In the genomic region with DNA sequence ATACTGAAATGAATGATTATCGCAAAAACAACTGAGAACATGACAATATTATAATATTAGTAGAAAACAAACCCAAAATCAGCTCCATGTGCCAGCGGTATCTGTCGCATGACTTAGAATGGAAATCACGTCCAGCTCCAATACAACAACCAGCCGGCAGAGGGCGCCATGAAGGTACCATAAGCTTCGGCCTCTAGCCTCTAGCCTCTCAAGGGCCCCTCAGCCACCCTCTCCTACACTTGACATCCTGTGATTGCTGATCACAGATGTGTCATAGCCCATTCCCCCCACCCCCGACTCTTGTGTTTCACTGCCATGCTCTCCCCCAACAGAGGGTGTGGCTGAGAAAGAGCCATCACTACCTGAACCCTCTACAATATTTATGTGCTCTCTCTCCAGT, we compare ENCODE assay signal across 9 mouse cellular contexts. TPM values are rescaled to one million over a fixed set of nuclear protein-coding genes. Genes with fewer than 3 reads are reported as not detected.
DNase-seq lines count a peak whose midpoint lies in the region; ATAC-seq and TF ChIP-seq lines count a peak whose summit lies in the region.
"Had no signal": no experiment of that assay in that cellular context is flagged by ENCODE, and none has a peak within 500 bp of the region (broad histone marks: within the 10 kb centered on the region; RNA-seq: fewer than 3 reads in every experiment).

No protein-coding gene starts in this region.

- TF ChIP-seq CTCF in E14TG2a.4 (conservative IDR thresholded peaks at IDR 0.05; ENCODE audit: low read length): peak; percentile 81

- H3K27me3 ChIP-seq in kidney, embryonic 14.5 days (ENCODE audit: control insufficient read depth, insufficient read depth, low read length): no peaks in the 10 kb centered on the region
- H3K27me3 ChIP-seq in E14TG2a.4 (ENCODE audit: insufficient read depth, low read length): peaks cover 7% of the 10 kb centered on the region; the same call in 1 of the 2 replicates
- H3K27me3 ChIP-seq in embryonic facial prominence, embryonic 14.5 days (replicated peaks; ENCODE audit: control insufficient read depth, insufficient read depth, low read length): no peaks in the 10 kb centered on the region
- no peaks in the 10 kb centered on the region for H3K27me3 ChIP-seq in kidney, embryonic 15.5 days
- H3K27me3 ChIP-seq: lung, embryonic 15.5 days had no signal

- no peaks in the 10 kb centered on the region for H3K36me3 ChIP-seq in kidney, embryonic 14.5 days (ENCODE audit: control insufficient read depth, insufficient read depth, low read length)
- H3K36me3 ChIP-seq in E14TG2a.4 (ENCODE audit: insufficient read depth, low read length): no peaks in the 10 kb centered on the region
- H3K36me3 ChIP-seq in embryonic facial prominence, embryonic 14.5 days (ENCODE audit: control insufficient read depth, insufficient read depth, low read length): no peaks in the 10 kb centered on the region
- no peaks in the 10 kb centered on the region for H3K36me3 ChIP-seq in kidney, embryonic 15.5 days
- H3K36me3 ChIP-seq: lung, embryonic 15.5 days had no signal

- no peak overlapping the region for H3K27ac ChIP-seq in kidney, embryonic 14.5 days (ENCODE audit: low read depth, low read length)
- H3K27ac ChIP-seq in embryonic facial prominence, embryonic 14.5 days (replicated peaks; ENCODE audit: low read depth, low read length): no peak overlapping the region
- H3K27ac ChIP-seq in kidney, embryonic 15.5 days: no peak overlapping the region
- H3K27ac ChIP-seq: lung, embryonic 15.5 days had no signal

- H3K4me3 ChIP-seq in kidney, embryonic 14.5 days (ENCODE audit: low read length): no peak overlapping the region
- H3K4me3 ChIP-seq in E14TG2a.4 (replicated peaks; ENCODE audit: low read length): no peak overlapping the region
- no peak overlapping the region for H3K4me3 ChIP-seq in embryonic facial prominence, embryonic 14.5 days (ENCODE audit: low read depth, low read length)
- H3K4me3 ChIP-seq in kidney, embryonic 15.5 days (replicated peaks): no peak overlapping the region
- H3K4me3 ChIP-seq: lung, embryonic 15.5 days had no signal

- H3K9ac ChIP-seq in kidney, embryonic 14.5 days (ENCODE audit: low read depth, low read length): no peak overlapping the region
- H3K9ac ChIP-seq in embryonic facial prominence, embryonic 14.5 days (ENCODE audit: low read depth, low read length): no peak overlapping the region
- H3K9ac ChIP-seq in kidney, embryonic 15.5 days: no peak overlapping the region
- H3K9ac ChIP-seq: lung, embryonic 15.5 days had no signal

- peak; percentile 55 for DNase-seq in kidney, adult 11 months
- peak; percentile 84 for DNase-seq in brain, adult 2 months (ENCODE audit: low read depth, low spot score)
- DNase-seq in embryonic facial prominence, embryonic 14.5 days (ENCODE audit: low spot score): no peak

- H3K4me1 ChIP-seq in kidney, embryonic 14.5 days (ENCODE audit: control insufficient read depth, insufficient read depth, low read length): no peaks in the 10 kb centered on the region
- H3K4me1 ChIP-seq in E14TG2a.4 (replicated peaks; ENCODE audit: low read depth, low read length): peaks cover 5% of the 10 kb centered on the region; the same call in 1 of the 2 replicates
- H3K4me1 ChIP-seq in embryonic facial prominence, embryonic 14.5 days (ENCODE audit: control insufficient read depth, insufficient read depth, low read length): no peaks in the 10 kb centered on the region
- H3K4me1 ChIP-seq in kidney, embryonic 15.5 days: peaks cover 8% of the 10 kb centered on the region; the same call in 1 of the 2 replicates

- no peak for ATAC-seq in kidney, embryonic 14.5 days (ENCODE audit: low FRiP score, low TSS enrichment)
- 0 out of 2 replicates have a peak, but pooled peaks have one; percentile 45 for ATAC-seq in embryonic facial prominence, embryonic 14.5 days (ENCODE audit: low read depth)
- ATAC-seq in kidney, embryonic 15.5 days (replicated peaks; ENCODE audit: low FRiP score): peak; percentile 46; the same call in 1 of the 2 replicates
- 0 out of 2 replicates have a peak, but pooled peaks have one; percentile 63 for ATAC-seq in megakaryocyte-erythroid progenitor cell, adult 5-6 weeks (replicated peaks; ENCODE audit: low FRiP score, low TSS enrichment, poor library complexity, severe bottlenecking)
- no peak for ATAC-seq in monocyte, adult 5-6 weeks (replicated peaks; ENCODE audit: insufficient number of reproducible peaks, low FRiP score, low TSS enrichment, poor library complexity, severe bottlenecking)

- no peaks in the 10 kb centered on the region for H3K9me3 ChIP-seq in kidney, embryonic 14.5 days (ENCODE audit: control insufficient read depth, low read length)
- H3K9me3 ChIP-seq in E14TG2a.4 (ENCODE audit: low read length): peaks cover 6% of the 10 kb centered on the region; the same call in 1 of the 2 replicates
- H3K9me3 ChIP-seq in embryonic facial prominence, embryonic 14.5 days (ENCODE audit: control insufficient read depth, low read length): no peaks in the 10 kb centered on the region
- no peaks in the 10 kb centered on the region for H3K9me3 ChIP-seq in kidney, embryonic 15.5 days (replicated peaks)
- H3K9me3 ChIP-seq: lung, embryonic 15.5 days had no signal

- H3K4me2 ChIP-seq in kidney, embryonic 14.5 days (replicated peaks; ENCODE audit: low read depth, low read length): no peak overlapping the region
- no peak overlapping the region for H3K4me2 ChIP-seq in embryonic facial prominence, embryonic 14.5 days (ENCODE audit: low read depth, low read length)
- H3K4me2 ChIP-seq in kidney, embryonic 15.5 days: no peak overlapping the region
- H3K4me2 ChIP-seq: lung, embryonic 15.5 days had no signal

- WGBS in kidney, embryonic 14.5 days: 24% methylated on average over 8 of the region's 8 CpGs
- WGBS in embryonic facial prominence, embryonic 14.5 days: 30% methylated on average over 8 of the region's 8 CpGs
- WGBS in kidney, embryonic 15.5 days: 25% methylated on average over 8 of the region's 8 CpGs

RNA-seq across cellular contexts. Expression of a gene that starts 17.5 kb away (rescaled TPM):
- polyA plus RNA-seq in kidney, embryonic 14.5 days (2014; fragmentation: Nextera tagmentation; extraction: Ambion mirVana): 3.2 and 4.0 TPM in 2 replicates
- 0.85 and 1.5 TPM in 2 replicates for polyA plus RNA-seq in embryonic facial prominence, embryonic 14.5 days (2014; fragmentation: Nextera tagmentation; extraction: Ambion mirVana)
- 5.7 and 6.0 TPM in 2 replicates for polyA plus RNA-seq in kidney, embryonic 15.5 days (2015; fragmentation: Nextera tagmentation; extraction: Ambion mirVana)
- not detected in 2 replicates for total RNA-seq in megakaryocyte-erythroid progenitor cell, adult 5-6 weeks (2014; fragmentation: Nextera tagmentation)
- total RNA-seq in megakaryocyte-erythroid progenitor cell, adult 5-6 weeks (2017): not detected in 2 replicates
- not detected in 3 replicates for total RNA-seq in monocyte, adult 5-6 weeks (2017)

RNA-seq across cellular contexts. Expression of a gene that starts 41.1 kb away (rescaled TPM):
- not detected in 2 replicates for polyA plus RNA-seq in kidney, embryonic 14.5 days (2014; fragmentation: Nextera tagmentation; extraction: Ambion mirVana)
- 0.51 and 1.5 TPM in 2 replicates for polyA plus RNA-seq in embryonic facial prominence, embryonic 14.5 days (2014; fragmentation: Nextera tagmentation; extraction: Ambion mirVana)
- polyA plus RNA-seq in kidney, embryonic 15.5 days (2015; fragmentation: Nextera tagmentation; extraction: Ambion mirVana): 0.94 and 1.1 TPM in 2 replicates
- not detected in 2 replicates for total RNA-seq in megakaryocyte-erythroid progenitor cell, adult 5-6 weeks (2014; fragmentation: Nextera tagmentation)
- total RNA-seq in megakaryocyte-erythroid progenitor cell, adult 5-6 weeks (2017): not detected in 2 replicates
- total RNA-seq in monocyte, adult 5-6 weeks (2017): not detected in 3 replicates

Comparison
In these comparisons a context has a peak if more than half of its experiments do, and no peak if none do; other contexts are left out.
1. ATAC-seq: peak in embryonic facial prominence, embryonic 14.5 days (single experiment), kidney, embryonic 15.5 days (single experiment) and megakaryocyte-erythroid progenitor cell, adult 5-6 weeks (single experiment); none in kidney, embryonic 14.5 days (single experiment) and monocyte, adult 5-6 weeks (single experiment).